Mouse (Mus musculus) WW6 (cell line): ENCODE data around the gene Pln.

ENCODE experiments used
- DNase-seq: peaks from one replicate; pipeline ENCODE4 v3.0.0-alpha.2; 2013; ENCODE audit warnings: low read depth, low spot score

The Pln gene

GRCm38 (mm10) chr10:53364311-53364710 lies 26.8 kb downstream of the Pln start:
- no peak for DNase-seq

- no peak for DNase-seq
Observed at GRCm38 (mm10) chr10:53367265-53367664, 29.8 kb downstream of the Pln start.

- DNase-seq = no peak
Observed at GRCm38 (mm10) chr10:53373885-53374578, 36.6 kb downstream of the Pln start.

- no peak for DNase-seq
Observed at GRCm38 (mm10) chr10:53377096-53377495, 39.6 kb downstream of the Pln start.

- no peak for DNase-seq
Observed at GRCm38 (mm10) chr10:53378296-53378695, 40.8 kb downstream of the Pln start.

GRCm38 (mm10) chr10:53378981-53379708 lies 41.7 kb downstream of the Pln start:
- peak; percentile 31 for DNase-seq

- DNase-seq = peak; percentile 56
Observed at GRCm38 (mm10) chr10:53379709-53380106, 42.2 kb downstream of the Pln start, which contains the start of gene Cep85l. Gene Cep85l (minus strand): TSS chr10:53379947.

- no peak for DNase-seq
Observed at GRCm38 (mm10) chr10:53382696-53383365, 45.4 kb downstream of the Pln start.

- no peak for DNase-seq
Observed at GRCm38 (mm10) chr10:53384896-53385295, 47.4 kb downstream of the Pln start.

GRCm38 (mm10) chr10:53385438-53385837 lies 48.0 kb downstream of the Pln start:
- DNase-seq = no peak

- no peak for DNase-seq
Observed at GRCm38 (mm10) chr10:53388227-53388920, 50.9 kb downstream of the Pln start.

GRCm38 (mm10) chr10:53394923-53395629 lies 57.6 kb downstream of the Pln start:
- DNase-seq = no peak
